Mouse (Mus musculus): Measurements from ENCODE around the gene Nup214.

- TF ChIP-seq POLR2A (IDR thresholded peaks at IDR 0.05; ENCODE audit: insufficient read depth, low read length) (no peak), CTCF (IDR thresholded peaks at IDR 0.05; ENCODE audit: low read depth, low read length) (no peak)
These were observed 81.2 kb downstream of the Nup214 start for GRCm38 (mm10) chr2:32055357-32055965.

All from ES-Bruce4 (cell line).